Mouse (Mus musculus): ENCODE measurements around the gene Dctn3.
A peak's percentile ranks its signal among the peaks of the same experiment; 100 is the strongest.

Dctn3 gene

DNA sequence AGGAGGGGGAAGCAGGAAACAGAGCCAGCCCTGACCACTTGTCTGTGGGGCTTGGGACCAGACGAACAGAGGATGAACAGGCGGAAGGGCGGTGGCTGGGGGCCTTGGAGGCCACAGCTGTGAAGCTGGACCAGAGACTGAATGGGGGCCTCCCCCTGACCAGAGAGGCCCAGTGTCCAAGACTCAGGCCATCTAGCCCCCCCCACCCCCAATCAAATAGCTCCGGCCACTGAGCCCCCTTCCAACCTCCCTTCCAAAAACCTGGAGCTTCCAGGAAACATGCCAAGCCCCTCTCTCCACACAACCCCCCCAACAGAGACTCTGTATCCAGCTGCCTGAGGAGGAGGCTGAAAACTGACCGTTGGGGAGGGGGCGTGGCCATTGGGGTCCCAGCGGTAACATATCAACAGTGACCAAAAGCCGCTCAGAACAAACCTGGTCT, 50.4 kb downstream of the Dctn3 start:
- 0 out of 2 replicates have a peak overlapping the region, but pooled peaks have one; percentile 10 for H3K4me3 ChIP-seq (replicated peaks; ENCODE audit: low read length)
- peaks cover 49% of the 10 kb centered on the region for H3K27me3 ChIP-seq (ENCODE audit: insufficient read depth, low read length)
- TF ChIP-seq NANOG (IDR thresholded peaks at IDR 0.05; ENCODE audit: borderline replicate concordance, low read length), result no peak
- TF ChIP-seq POU5F1 (IDR thresholded peaks at IDR 0.05; ENCODE audit: borderline replicate concordance, low read length), result no peak
- no peak for TF ChIP-seq CTCF (conservative IDR thresholded peaks at IDR 0.05; ENCODE audit: low read length)
- no peaks in the 10 kb centered on the region for H3K9me3 ChIP-seq (ENCODE audit: low read length)
- H3K36me3 ChIP-seq (ENCODE audit: insufficient read depth, low read length), result no peaks in the 10 kb centered on the region
- H3K4me1 ChIP-seq (replicated peaks; ENCODE audit: low read depth, low read length), result peaks cover 61% of the 10 kb centered on the region

- H3K4me1 ChIP-seq (replicated peaks; ENCODE audit: low read depth, low read length), result peaks cover 57% of the 10 kb centered on the region
- peaks cover 44% of the 10 kb centered on the region for H3K27me3 ChIP-seq (ENCODE audit: insufficient read depth, low read length)
Measured at GRCm38 (mm10) chr4:41671963-41672480, 50.9 kb downstream of the Dctn3 start.

DNA sequence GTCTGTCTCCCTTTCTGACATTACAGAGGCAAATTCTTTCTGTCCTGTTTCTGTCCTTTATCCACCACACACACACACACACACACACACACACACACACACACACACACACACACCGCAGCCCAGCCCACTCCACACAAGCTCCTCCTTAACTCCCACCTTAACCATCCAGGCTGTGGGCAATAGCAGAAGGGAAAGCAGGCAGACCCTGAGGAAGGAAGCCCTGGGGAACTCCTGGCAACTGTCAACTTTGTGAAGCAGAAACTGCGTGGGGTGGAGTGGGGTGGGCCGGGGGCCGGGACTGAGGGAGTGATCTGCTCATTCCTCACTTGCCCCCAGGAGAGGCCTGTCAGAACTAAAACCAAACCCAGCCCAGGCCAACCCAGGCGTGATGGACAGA, 51.5 kb downstream of the Dctn3 start:
- TF ChIP-seq POU5F1 (IDR thresholded peaks at IDR 0.05; ENCODE audit: borderline replicate concordance, low read length), result no peak
- no peak for TF ChIP-seq CTCF (conservative IDR thresholded peaks at IDR 0.05; ENCODE audit: low read length)
- no peak for TF ChIP-seq NANOG (IDR thresholded peaks at IDR 0.05; ENCODE audit: borderline replicate concordance, low read length)
- H3K9me3 ChIP-seq (ENCODE audit: low read length), result no peaks in the 10 kb centered on the region
- peaks cover 40% of the 10 kb centered on the region for H3K27me3 ChIP-seq (ENCODE audit: insufficient read depth, low read length)
- no peaks in the 10 kb centered on the region for H3K36me3 ChIP-seq (ENCODE audit: insufficient read depth, low read length)
- no peak overlapping the region for H3K4me3 ChIP-seq (replicated peaks; ENCODE audit: low read length)
- H3K4me1 ChIP-seq (replicated peaks; ENCODE audit: low read depth, low read length), result peaks cover 57% of the 10 kb centered on the region

More at GRCm38 (mm10) chr4:41671963-41672480, 50.9 kb downstream of the Dctn3 start:
- TF ChIP-seq NANOG (IDR thresholded peaks at IDR 0.05; ENCODE audit: borderline replicate concordance, low read length) (no peak), POU5F1 (IDR thresholded peaks at IDR 0.05; ENCODE audit: borderline replicate concordance, low read length) (no peak), CTCF (conservative IDR thresholded peaks at IDR 0.05; ENCODE audit: low read length) (no peak)
- Histone ChIP-seq H3K9me3 (ENCODE audit: low read length) (no peaks in the 10 kb centered on the region), H3K36me3 (ENCODE audit: insufficient read depth, low read length) (no peaks in the 10 kb centered on the region), H3K4me3 (replicated peaks; ENCODE audit: low read length) (0 out of 2 replicates have a peak overlapping the region, but pooled peaks have one; percentile 10)

DNA sequence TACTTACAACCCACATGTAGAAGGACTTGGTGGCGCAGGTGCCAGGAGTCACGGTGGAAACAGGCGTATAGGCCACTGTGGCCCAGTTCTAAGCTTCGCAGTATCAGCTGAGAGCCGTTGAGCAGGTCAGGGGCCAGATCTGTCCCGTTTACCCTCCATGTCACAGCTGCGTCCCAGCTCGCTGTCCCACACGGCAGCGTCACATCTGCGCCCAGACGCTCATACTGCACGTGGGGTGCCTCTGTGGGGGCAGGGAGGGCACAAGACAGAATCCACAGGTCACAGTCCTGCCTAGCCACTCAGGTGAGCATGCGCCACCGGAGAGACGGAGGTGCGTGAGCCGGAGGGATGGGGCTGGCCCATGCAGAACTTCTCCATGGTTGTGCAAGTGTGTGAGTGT, 52.1 kb downstream of the Dctn3 start:
- Histone ChIP-seq H3K27me3 (ENCODE audit: insufficient read depth, low read length) (peaks cover 38% of the 10 kb centered on the region), H3K9me3 (ENCODE audit: low read length) (no peaks in the 10 kb centered on the region), H3K4me3 (replicated peaks; ENCODE audit: low read length) (peak overlapping the region; percentile 17; the same call in 1 of the 2 replicates), H3K4me1 (replicated peaks; ENCODE audit: low read depth, low read length) (peaks cover 55% of the 10 kb centered on the region), H3K36me3 (ENCODE audit: insufficient read depth, low read length) (no peaks in the 10 kb centered on the region)
- TF ChIP-seq POU5F1 (IDR thresholded peaks at IDR 0.05; ENCODE audit: borderline replicate concordance, low read length) (no peak), CTCF (conservative IDR thresholded peaks at IDR 0.05; ENCODE audit: low read length) (no peak), NANOG (IDR thresholded peaks at IDR 0.05; ENCODE audit: borderline replicate concordance, low read length) (no peak)

DNA sequence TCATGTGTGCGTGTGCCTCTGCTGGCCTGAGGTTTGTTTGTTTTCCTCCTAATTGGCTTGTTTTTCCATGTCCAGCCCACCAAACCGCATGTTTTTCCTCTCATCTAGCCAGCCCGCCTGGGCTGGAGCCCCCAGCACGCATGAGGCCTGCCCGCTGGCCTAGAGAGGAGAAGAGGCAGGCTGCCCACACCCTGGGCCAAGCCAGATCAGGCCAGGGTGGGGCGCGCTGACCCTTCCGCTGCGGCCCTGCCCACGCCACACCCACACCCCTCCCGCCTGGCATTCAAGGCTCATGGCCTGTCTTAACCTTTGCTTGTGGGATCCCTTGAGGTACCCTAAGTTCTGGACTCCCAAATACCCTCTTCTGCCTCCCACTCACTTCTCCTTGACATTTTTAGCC, 56.3 kb downstream of the Dctn3 start:
- peaks cover 72% of the 10 kb centered on the region for H3K4me1 ChIP-seq (replicated peaks; ENCODE audit: low read depth, low read length)
- H3K4me3 ChIP-seq (replicated peaks; ENCODE audit: low read length), result peak overlapping the region; percentile 35; the same call in 1 of the 2 replicates
- no peaks in the 10 kb centered on the region for H3K9me3 ChIP-seq (ENCODE audit: low read length)
- TF ChIP-seq CTCF (conservative IDR thresholded peaks at IDR 0.05; ENCODE audit: low read length) (no peak), NANOG (IDR thresholded peaks at IDR 0.05; ENCODE audit: borderline replicate concordance, low read length) (no peak), POU5F1 (IDR thresholded peaks at IDR 0.05; ENCODE audit: borderline replicate concordance, low read length) (no peak)
- no peaks in the 10 kb centered on the region for H3K36me3 ChIP-seq (ENCODE audit: insufficient read depth, low read length)
- peaks cover 30% of the 10 kb centered on the region for H3K27me3 ChIP-seq (ENCODE audit: insufficient read depth, low read length)

DNA sequence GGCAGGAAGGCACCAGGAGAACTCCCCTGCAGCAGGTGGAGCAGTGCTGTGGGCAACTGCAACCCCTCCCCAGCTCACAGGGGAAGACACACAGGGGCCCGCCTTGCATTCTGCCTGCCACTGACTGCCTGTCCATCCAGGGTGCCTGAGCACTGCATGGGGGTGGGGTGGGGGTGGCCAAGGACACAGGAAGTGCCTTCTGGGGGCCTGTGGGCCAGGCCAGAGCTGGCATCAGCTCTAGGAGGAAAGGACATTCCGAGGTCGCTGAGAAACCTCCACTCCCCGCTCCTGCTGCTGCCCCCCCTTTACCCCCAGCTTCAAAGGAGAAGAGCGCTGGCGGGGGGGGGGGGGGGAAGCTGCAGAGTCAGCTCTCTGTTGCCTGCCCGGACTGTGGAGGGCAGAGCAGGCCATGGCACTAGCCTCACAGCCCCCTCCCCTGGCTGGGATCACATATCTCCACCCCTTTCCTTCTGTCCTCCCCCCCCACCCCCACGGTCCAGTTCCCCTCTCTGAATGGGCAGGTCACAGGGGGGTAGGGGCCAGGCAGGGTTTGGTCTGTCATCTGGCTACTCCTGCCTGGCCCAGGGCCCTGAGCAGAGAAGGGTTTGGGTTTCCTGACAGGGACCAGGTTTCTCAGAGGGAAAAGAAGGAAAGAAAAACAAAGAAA, 57.8 kb downstream of the Dctn3 start:
- Histone ChIP-seq H3K4me3 (replicated peaks; ENCODE audit: low read length) (peak overlapping the region; percentile 35), H3K9me3 (ENCODE audit: low read length) (no peaks in the 10 kb centered on the region), H3K4me1 (replicated peaks; ENCODE audit: low read depth, low read length) (peaks cover 58% of the 10 kb centered on the region), H3K27me3 (ENCODE audit: insufficient read depth, low read length) (peaks cover 21% of the 10 kb centered on the region), H3K36me3 (ENCODE audit: insufficient read depth, low read length) (peaks cover 3% of the 10 kb centered on the region; the same call in 1 of the 2 replicates)
- TF ChIP-seq NANOG (IDR thresholded peaks at IDR 0.05; ENCODE audit: borderline replicate concordance, low read length) (no peak), CTCF (conservative IDR thresholded peaks at IDR 0.05; ENCODE audit: low read length) (no peak), POU5F1 (IDR thresholded peaks at IDR 0.05; ENCODE audit: borderline replicate concordance, low read length) (no peak)

Measured in E14TG2a.4 (cell line).